Mouse (Mus musculus): ENCODE results near the gene 4930578C19Rik. TPM values are rescaled to one million over a fixed set of nuclear protein-coding genes. Genes with fewer than 3 reads are reported as not detected.
"Not testable (repeated sequence)": the region's sequence is repeated elsewhere in the genome, so short reads cannot be mapped to it uniquely, and the experiment has no call there.

The 4930578C19Rik gene
- 1 to 10 TPM; 1.0 to 1.2 TPM for total RNA-seq (2021)

DNA sequence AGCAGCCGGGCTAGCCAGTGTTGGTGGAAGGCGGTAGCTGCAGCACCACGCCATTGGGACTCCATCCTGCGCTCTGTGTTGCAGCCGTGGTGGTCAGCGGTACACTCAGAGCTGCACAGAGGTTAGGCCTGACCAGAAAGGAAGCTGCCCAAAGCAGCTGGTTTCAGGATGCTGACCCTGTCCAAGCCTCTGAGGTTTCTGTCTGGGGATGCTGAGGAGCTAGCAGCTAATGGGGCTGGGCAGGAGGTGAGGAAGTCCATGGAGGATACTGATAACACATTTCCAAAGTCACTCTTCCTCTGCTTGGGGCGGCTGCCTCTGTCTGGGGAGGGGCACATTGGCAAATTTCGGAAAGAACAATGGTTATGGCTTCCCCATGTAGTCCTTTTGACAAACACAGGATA is at the start of gene 4930578C19Rik:
TSS of gene 4930578C19Rik (minus strand) at position 200 of the 404 bp plus-strand sequence.
- no peak for DNase-seq (ENCODE audit: extremely low spot score in 1 of 2, low spot score in 1 of 2)

- no peak for DNase-seq (ENCODE audit: extremely low spot score in 1 of 2, low spot score in 1 of 2)
These were observed 6.5 kb upstream of the 4930578C19Rik start for GRCm38 (mm10) chrX:18467690-18468089.

DNA sequence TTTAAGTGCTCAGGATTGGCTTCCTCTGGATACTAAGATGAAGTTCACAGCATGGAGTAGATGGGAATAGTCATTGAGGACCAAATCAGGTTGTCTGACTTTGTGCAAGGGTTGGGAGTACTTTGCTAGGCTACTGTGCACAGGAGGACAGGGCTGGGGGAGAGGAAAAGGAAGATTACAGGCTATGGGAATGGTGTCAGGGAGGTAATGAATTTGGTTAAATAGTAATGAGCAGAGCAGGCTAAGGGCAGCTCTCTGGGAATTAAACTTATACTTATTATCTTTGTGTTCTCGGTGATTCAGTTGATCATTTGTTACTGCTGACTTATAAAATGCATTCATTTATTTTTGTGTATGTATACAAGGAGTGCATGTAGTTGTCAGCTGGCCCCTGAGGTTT is 1.7 kb upstream of the 4930578C19Rik start:
- DNase-seq (ENCODE audit: extremely low spot score in 1 of 2, low spot score in 1 of 2) = no peak

DNA sequence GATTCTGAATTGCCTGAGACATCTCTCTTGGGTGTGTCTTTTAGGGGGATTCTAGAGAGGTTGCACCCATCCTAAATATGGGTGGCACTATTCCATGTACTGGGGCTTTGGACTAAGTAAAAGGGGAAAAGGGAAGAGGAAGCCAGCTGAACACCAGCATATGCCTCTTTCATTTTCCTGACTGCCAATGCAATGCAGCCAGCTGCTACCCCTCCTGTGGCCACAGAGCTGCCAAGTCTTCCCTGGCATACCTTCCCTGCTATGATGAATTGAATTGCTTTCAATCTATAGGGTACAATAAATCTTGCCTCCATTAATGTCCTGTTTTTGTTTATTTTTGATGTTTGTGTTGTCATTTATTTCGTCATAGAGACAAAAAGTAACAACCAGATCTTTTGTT is 9.6 kb downstream of the 4930578C19Rik start:
- no peak for DNase-seq (ENCODE audit: extremely low spot score in 1 of 2, low spot score in 1 of 2)

DNA sequence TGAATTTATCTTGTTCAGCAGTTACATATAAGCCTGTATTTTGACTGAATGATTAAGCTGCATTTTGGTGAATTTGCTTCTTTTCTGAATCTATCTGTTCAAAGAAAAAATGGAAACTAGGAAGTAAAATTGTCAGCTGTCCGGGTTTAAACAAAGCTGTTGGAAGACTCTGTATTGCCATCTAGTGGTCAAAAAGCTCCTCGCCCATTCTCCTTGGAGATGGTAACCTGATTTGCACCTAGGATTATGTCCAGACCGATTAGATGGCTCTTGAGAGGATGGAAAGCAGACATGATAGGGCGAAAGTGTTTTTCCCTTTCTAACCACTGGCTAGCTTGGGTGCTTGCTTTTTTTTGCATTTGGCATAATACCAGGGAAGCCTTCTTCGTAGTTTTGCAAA is 19.1 kb downstream of the 4930578C19Rik start:
- peak in 1 of 2 experiments; percentile 54 for DNase-seq (ENCODE audit: extremely low spot score in 1 of 2, low spot score in 1 of 2)

DNA sequence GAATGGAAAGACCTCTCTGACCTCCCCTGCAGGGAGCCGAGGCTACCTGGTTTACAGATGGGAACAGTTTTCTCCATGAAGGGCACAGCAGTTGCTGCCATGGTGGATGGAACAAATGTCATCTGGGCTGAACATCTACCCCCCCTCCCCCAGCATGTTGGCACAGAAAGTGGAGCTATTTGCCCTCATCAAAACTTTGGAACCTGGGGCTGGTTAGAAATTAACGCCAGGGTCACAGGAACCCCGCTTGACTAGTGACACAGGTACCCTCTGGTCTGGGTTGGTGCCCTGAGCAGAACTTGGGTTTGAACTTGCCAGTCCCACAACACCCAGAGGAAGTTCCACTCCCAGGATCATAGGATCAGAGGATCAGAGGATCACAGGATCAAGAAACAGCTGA is 35.7 kb downstream of the 4930578C19Rik start:
- no peak for DNase-seq (ENCODE audit: extremely low spot score in 1 of 2, low spot score in 1 of 2)

- no peak for DNase-seq (ENCODE audit: extremely low spot score in 1 of 2, low spot score in 1 of 2)
These were observed 38.0 kb downstream of the 4930578C19Rik start for GRCm38 (mm10) chrX:18423206-18423605.

DNA sequence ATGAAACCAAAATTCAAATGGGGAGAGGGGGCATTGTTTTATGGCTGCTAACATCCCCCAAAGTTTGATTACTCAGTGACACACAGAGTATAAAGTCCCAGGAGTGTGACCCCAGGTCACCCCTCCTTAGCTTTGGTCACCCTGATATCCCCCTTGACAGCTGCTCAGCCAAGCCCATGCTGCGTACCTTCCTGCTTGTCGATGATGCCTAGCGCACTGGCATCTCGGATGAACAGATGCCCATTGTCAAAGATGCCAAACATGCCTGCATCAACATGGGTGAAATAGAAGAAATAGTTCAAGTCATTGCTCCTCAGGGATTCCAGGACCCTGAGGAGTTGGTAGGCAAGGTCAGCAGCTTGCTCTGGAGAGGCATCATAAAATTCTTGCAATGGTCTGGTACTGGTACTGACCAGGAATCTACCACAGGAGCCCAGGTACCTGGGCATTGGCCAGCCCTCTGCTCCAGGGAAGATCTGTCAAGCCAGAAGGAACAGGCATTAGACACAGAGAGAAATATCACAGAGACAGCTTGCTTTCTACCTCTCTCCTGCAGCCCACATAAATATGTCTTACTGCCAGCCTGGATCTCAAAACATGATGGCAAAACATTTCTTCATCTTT is 40.9 kb downstream of the 4930578C19Rik start:
- no peak for DNase-seq (ENCODE audit: extremely low spot score in 1 of 2, low spot score in 1 of 2)

DNA sequence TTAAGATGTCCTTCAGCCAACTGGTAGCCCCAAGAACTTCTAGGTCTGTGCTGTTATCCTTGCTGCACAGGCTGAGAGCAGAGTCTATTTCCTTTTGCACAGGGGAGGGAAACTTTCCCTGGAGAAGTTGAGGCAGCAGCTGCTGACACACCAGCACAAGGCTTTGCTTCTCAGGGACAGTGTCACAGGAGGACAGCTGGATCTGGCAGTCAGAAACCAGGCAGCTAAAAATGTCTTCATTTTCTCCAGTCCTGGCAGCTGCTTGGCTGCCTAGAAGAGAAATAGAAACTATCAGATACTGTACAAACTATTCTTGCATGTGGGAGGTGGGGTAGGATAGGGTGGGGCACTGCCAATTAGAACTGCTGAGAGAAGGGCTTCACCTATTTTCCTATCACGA is 42.2 kb downstream of the 4930578C19Rik start:
- no peak for DNase-seq (ENCODE audit: extremely low spot score in 1 of 2, low spot score in 1 of 2)

DNA sequence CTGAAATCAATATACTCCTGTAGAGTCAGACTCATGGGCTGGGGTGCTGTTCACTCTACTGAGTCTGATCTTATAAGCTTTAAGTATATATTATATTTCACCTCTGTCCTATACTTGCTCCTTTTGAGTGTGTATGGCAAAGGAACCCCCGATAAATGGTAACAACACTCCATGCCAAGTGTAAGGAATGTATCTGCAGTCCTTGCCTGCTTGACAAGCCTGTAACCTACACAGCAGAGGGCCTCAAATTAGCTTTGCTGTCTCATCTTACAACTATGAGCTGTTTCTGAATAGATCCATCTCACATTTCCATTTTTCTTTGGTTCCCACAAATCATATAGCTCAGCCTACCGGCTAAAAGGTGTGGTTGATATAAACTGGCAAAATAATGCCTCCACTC is 46.6 kb downstream of the 4930578C19Rik start:
- no peak for DNase-seq (ENCODE audit: extremely low spot score in 1 of 2, low spot score in 1 of 2)

- no peak for DNase-seq (ENCODE audit: extremely low spot score in 1 of 2, low spot score in 1 of 2)
These were observed 49.9 kb downstream of the 4930578C19Rik start for GRCm38 (mm10) chrX:18411071-18411840.

DNA sequence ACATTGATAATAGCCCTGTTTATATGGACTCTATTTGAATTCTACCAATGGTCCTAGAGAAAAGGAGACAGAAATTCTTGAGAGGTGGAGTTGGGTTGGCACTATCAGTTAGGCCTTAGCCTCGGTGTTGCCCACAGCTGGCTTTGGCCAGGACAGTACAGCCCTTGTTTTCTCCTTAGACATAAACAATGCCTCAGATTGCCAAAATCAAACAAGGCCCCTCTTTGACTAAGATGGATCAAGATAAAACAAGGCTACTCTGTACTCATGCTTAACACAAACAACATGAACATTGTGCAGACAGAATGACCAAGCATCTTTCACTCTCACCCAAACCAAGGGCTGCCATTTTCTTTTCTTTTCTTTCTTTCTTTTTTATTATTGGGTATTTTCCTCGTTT is 51.6 kb downstream of the 4930578C19Rik start:
- no peak for DNase-seq (ENCODE audit: extremely low spot score in 1 of 2, low spot score in 1 of 2)

- DNase-seq (ENCODE audit: extremely low spot score in 1 of 2, low spot score in 1 of 2) = no peak
These were observed 58.9 kb downstream of the 4930578C19Rik start for GRCm38 (mm10) chrX:18402296-18402695.

DNA sequence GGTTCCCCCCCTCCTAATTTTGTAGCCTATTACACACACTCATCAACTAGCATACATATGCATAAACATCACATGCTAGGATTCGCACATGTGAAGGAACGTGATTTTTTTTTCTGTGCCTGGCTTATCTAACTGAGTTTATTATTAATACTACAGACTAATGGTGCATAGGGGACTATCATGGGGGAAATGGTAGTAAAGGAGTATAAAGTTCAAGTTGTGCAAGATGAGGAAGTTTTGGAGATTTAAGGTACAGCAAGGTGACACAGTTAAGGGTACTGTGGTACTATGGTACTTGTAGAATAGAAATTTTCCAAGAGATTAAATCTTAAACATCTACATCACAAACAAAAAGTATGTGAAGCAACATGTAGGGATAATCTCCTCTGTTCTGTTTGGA is 64.5 kb downstream of the 4930578C19Rik start:
- DNase-seq (ENCODE audit: extremely low spot score in 1 of 2, low spot score in 1 of 2) = no peak

DNA sequence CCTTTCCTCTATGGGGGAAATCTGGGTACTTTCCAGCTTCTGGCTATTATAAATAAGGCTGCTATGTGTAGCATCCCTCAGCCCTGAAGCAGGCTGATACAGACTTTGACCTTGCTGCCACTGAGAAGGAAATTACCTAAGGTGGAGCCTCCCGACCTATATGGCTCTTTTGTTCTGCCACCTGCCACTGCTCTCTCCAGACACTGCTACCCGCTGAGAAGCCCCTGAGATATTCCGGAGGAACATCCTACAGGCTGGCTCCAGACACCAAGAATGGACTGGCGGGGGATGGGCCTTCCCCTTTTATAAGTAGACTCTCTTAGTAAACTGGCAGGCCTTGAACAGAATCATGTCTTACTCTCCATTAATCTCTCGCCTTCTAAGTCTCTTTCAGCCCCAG is 77.0 kb downstream of the 4930578C19Rik start:
- DNase-seq (ENCODE audit: extremely low spot score in 1 of 2, low spot score in 1 of 2) = not testable (repeated sequence)
